Mouse (Mus musculus): Measurements from ENCODE around the gene Cnih4. TPM values are rescaled to one million over a fixed set of nuclear protein-coding genes. Genes with fewer than 3 reads are reported as not detected.
A peak's percentile ranks its signal among the peaks of the same experiment; 100 is the strongest.

Cnih4 gene
- polyA plus RNA-seq (2015; fragmentation: Nextera tagmentation; extraction: Ambion mirVana) = 149 and 164 TPM in 2 replicates

GRCm38 (mm10) chr1:181143950-181144836 is at the start of gene Cnih4, which contains the start of gene Nvl:
Cnih4 (plus strand) TSS chr1:181144693.
Nvl (minus strand) TSS chr1:181144204.
- WGBS = under 1% methylated on average over 52 of the region's 52 CpGs
- peak within 1 kb of the TSS; percentile 91 for H3K4me3 ChIP-seq (ENCODE audit: low read length)
- peak within 1 kb of the TSS; percentile 92 for H3K27ac ChIP-seq (ENCODE audit: low read length)
- no peaks in the 10 kb centered on the region for H3K27me3 ChIP-seq (ENCODE audit: control insufficient read depth, insufficient read depth, low read length)
- peak within 1 kb of the TSS; percentile 86 for H3K9ac ChIP-seq (ENCODE audit: low read length)
- peaks cover 7% of the 10 kb centered on the region; the same call in 1 of the 2 replicates for H3K36me3 ChIP-seq (ENCODE audit: control insufficient read depth, insufficient read depth)
- peak; percentile 99 for ATAC-seq (replicated peaks; ENCODE audit: extremely low read depth, insufficient read depth, low FRiP score)
- peak within 1 kb of the TSS; percentile 86 for H3K4me2 ChIP-seq (ENCODE audit: low read depth, low read length)
- H3K4me1 ChIP-seq (ENCODE audit: control insufficient read depth, insufficient read depth, low read length) = peaks cover 6% of the 10 kb centered on the region
- no peaks in the 10 kb centered on the region for H3K9me3 ChIP-seq (replicated peaks; ENCODE audit: control insufficient read depth, low read length)

- no peak for ATAC-seq (replicated peaks; ENCODE audit: extremely low read depth, insufficient read depth, low FRiP score)
- 89% methylated on average over 4 of the region's 4 CpGs for WGBS
Observed at GRCm38 (mm10) chr1:181117112-181117511, 27.4 kb upstream of the Cnih4 start.

GRCm38 (mm10) chr1:181124145-181124544 is 20.3 kb upstream of the Cnih4 start:
- Histone ChIP-seq H3K9ac (ENCODE audit: low read length) (no peak overlapping the region), H3K27ac (ENCODE audit: low read length) (no peak overlapping the region), H3K9me3 (replicated peaks; ENCODE audit: control insufficient read depth, low read length) (no peaks in the 10 kb centered on the region), H3K4me2 (ENCODE audit: low read depth, low read length) (no peak overlapping the region), H3K27me3 (ENCODE audit: control insufficient read depth, insufficient read depth, low read length) (no peaks in the 10 kb centered on the region), H3K4me3 (ENCODE audit: low read length) (no peak overlapping the region), H3K4me1 (ENCODE audit: control insufficient read depth, insufficient read depth, low read length) (no peaks in the 10 kb centered on the region), H3K36me3 (ENCODE audit: control insufficient read depth, insufficient read depth) (peaks cover 42% of the 10 kb centered on the region)
- 84% methylated on average over 2 of the region's 2 CpGs for WGBS
- no peak for ATAC-seq (replicated peaks; ENCODE audit: extremely low read depth, insufficient read depth, low FRiP score)

More at GRCm38 (mm10) chr1:181117112-181117511, 27.4 kb upstream of the Cnih4 start:
- H3K27me3 ChIP-seq (ENCODE audit: control insufficient read depth, insufficient read depth, low read length) = no peaks in the 10 kb centered on the region
- no peak overlapping the region for H3K4me2 ChIP-seq (ENCODE audit: low read depth, low read length)
- no peak overlapping the region for H3K9ac ChIP-seq (ENCODE audit: low read length)
- peaks cover 36% of the 10 kb centered on the region for H3K36me3 ChIP-seq (ENCODE audit: control insufficient read depth, insufficient read depth)
- H3K4me1 ChIP-seq (ENCODE audit: control insufficient read depth, insufficient read depth, low read length) = no peaks in the 10 kb centered on the region
- no peak overlapping the region for H3K27ac ChIP-seq (ENCODE audit: low read length)
- H3K9me3 ChIP-seq (replicated peaks; ENCODE audit: control insufficient read depth, low read length) = no peaks in the 10 kb centered on the region
- H3K4me3 ChIP-seq (ENCODE audit: low read length) = no peak overlapping the region

- Histone ChIP-seq H3K9ac (ENCODE audit: low read length) (no peak overlapping the region), H3K4me2 (ENCODE audit: low read depth, low read length) (no peak overlapping the region), H3K9me3 (replicated peaks; ENCODE audit: control insufficient read depth, low read length) (no peaks in the 10 kb centered on the region), H3K27ac (ENCODE audit: low read length) (no peak overlapping the region), H3K4me1 (ENCODE audit: control insufficient read depth, insufficient read depth, low read length) (no peaks in the 10 kb centered on the region), H3K4me3 (ENCODE audit: low read length) (no peak overlapping the region), H3K36me3 (ENCODE audit: control insufficient read depth, insufficient read depth) (peaks cover 51% of the 10 kb centered on the region), H3K27me3 (ENCODE audit: control insufficient read depth, insufficient read depth, low read length) (no peaks in the 10 kb centered on the region)
- no peak for ATAC-seq (replicated peaks; ENCODE audit: extremely low read depth, insufficient read depth, low FRiP score)
- 93% methylated on average over 3 of the region's 3 CpGs for WGBS
Observed at GRCm38 (mm10) chr1:181125916-181126315, 18.6 kb upstream of the Cnih4 start.

- H3K4me3 ChIP-seq (ENCODE audit: low read length) = no peak overlapping the region
- no peak for ATAC-seq (replicated peaks; ENCODE audit: extremely low read depth, insufficient read depth, low FRiP score)
- H3K4me2 ChIP-seq (ENCODE audit: low read depth, low read length) = no peak overlapping the region
- H3K4me1 ChIP-seq (ENCODE audit: control insufficient read depth, insufficient read depth, low read length) = no peaks in the 10 kb centered on the region
- peaks cover 51% of the 10 kb centered on the region for H3K36me3 ChIP-seq (ENCODE audit: control insufficient read depth, insufficient read depth)
- H3K27me3 ChIP-seq (ENCODE audit: control insufficient read depth, insufficient read depth, low read length) = no peaks in the 10 kb centered on the region
- no peaks in the 10 kb centered on the region for H3K9me3 ChIP-seq (replicated peaks; ENCODE audit: control insufficient read depth, low read length)
- WGBS = 90% methylated on average over 9 of the region's 9 CpGs
- no peak overlapping the region for H3K9ac ChIP-seq (ENCODE audit: low read length)
- H3K27ac ChIP-seq (ENCODE audit: low read length) = no peak overlapping the region
Observed at GRCm38 (mm10) chr1:181126766-181127165, 17.7 kb upstream of the Cnih4 start.

- no peaks in the 10 kb centered on the region for H3K4me1 ChIP-seq (ENCODE audit: control insufficient read depth, insufficient read depth, low read length)
- H3K4me3 ChIP-seq (ENCODE audit: low read length) = no peak overlapping the region
- H3K4me2 ChIP-seq (ENCODE audit: low read depth, low read length) = no peak overlapping the region
- H3K27me3 ChIP-seq (ENCODE audit: control insufficient read depth, insufficient read depth, low read length) = no peaks in the 10 kb centered on the region
- H3K9ac ChIP-seq (ENCODE audit: low read length) = no peak overlapping the region
- no peak overlapping the region for H3K27ac ChIP-seq (ENCODE audit: low read length)
- H3K9me3 ChIP-seq (replicated peaks; ENCODE audit: control insufficient read depth, low read length) = no peaks in the 10 kb centered on the region
- peaks cover 42% of the 10 kb centered on the region for H3K36me3 ChIP-seq (ENCODE audit: control insufficient read depth, insufficient read depth)
- no peak for ATAC-seq (replicated peaks; ENCODE audit: extremely low read depth, insufficient read depth, low FRiP score)
- WGBS = 80% methylated on average over 6 of the region's 6 CpGs
Observed at GRCm38 (mm10) chr1:181131915-181132314, 12.6 kb upstream of the Cnih4 start.

GRCm38 (mm10) chr1:181138730-181139129 is 5.8 kb upstream of the Cnih4 start:
- Histone ChIP-seq H3K27me3 (ENCODE audit: control insufficient read depth, insufficient read depth, low read length) (no peaks in the 10 kb centered on the region), H3K9ac (ENCODE audit: low read length) (no peak overlapping the region), H3K9me3 (replicated peaks; ENCODE audit: control insufficient read depth, low read length) (no peaks in the 10 kb centered on the region), H3K4me2 (ENCODE audit: low read depth, low read length) (no peak overlapping the region), H3K36me3 (ENCODE audit: control insufficient read depth, insufficient read depth) (peaks cover 25% of the 10 kb centered on the region), H3K4me3 (ENCODE audit: low read length) (no peak overlapping the region), H3K4me1 (ENCODE audit: control insufficient read depth, insufficient read depth, low read length) (peaks cover 2% of the 10 kb centered on the region), H3K27ac (ENCODE audit: low read length) (no peak overlapping the region)
- no peak for ATAC-seq (replicated peaks; ENCODE audit: extremely low read depth, insufficient read depth, low FRiP score)
- WGBS = 84% methylated on average over 7 of the region's 7 CpGs

- peak overlapping the region; percentile 86 for H3K4me2 ChIP-seq (ENCODE audit: low read depth, low read length)
Observed at GRCm38 (mm10) chr1:181143609-181143949, 914 bp upstream of the Cnih4 start.

GRCm38 (mm10) chr1:181144966-181145365 is 473 bp downstream of the Cnih4 start:
- H3K27ac ChIP-seq (ENCODE audit: low read length) = peak overlapping the region; percentile 92
- WGBS = 7% methylated on average over 12 of the region's 12 CpGs
- peaks cover 4% of the 10 kb centered on the region; the same call in 1 of the 2 replicates for H3K36me3 ChIP-seq (ENCODE audit: control insufficient read depth, insufficient read depth)
- peaks cover 6% of the 10 kb centered on the region for H3K4me1 ChIP-seq (ENCODE audit: control insufficient read depth, insufficient read depth, low read length)
- peak overlapping the region; percentile 70 for H3K4me2 ChIP-seq (ENCODE audit: low read depth, low read length)
- no peaks in the 10 kb centered on the region for H3K27me3 ChIP-seq (ENCODE audit: control insufficient read depth, insufficient read depth, low read length)
- H3K9me3 ChIP-seq (replicated peaks; ENCODE audit: control insufficient read depth, low read length) = no peaks in the 10 kb centered on the region
- H3K4me3 ChIP-seq (ENCODE audit: low read length) = peak overlapping the region; percentile 91
- ATAC-seq (replicated peaks; ENCODE audit: extremely low read depth, insufficient read depth, low FRiP score) = no peak
- peak overlapping the region; percentile 86 for H3K9ac ChIP-seq (ENCODE audit: low read length)

More at GRCm38 (mm10) chr1:181143609-181143949, 914 bp upstream of the Cnih4 start:
- Histone ChIP-seq H3K4me1 (ENCODE audit: control insufficient read depth, insufficient read depth, low read length) (peaks cover 6% of the 10 kb centered on the region), H3K27ac (ENCODE audit: low read length) (peak overlapping the region; percentile 92), H3K4me3 (ENCODE audit: low read length) (peak overlapping the region; percentile 91), H3K9ac (ENCODE audit: low read length) (peak overlapping the region; percentile 86), H3K36me3 (ENCODE audit: control insufficient read depth, insufficient read depth) (peaks cover 7% of the 10 kb centered on the region; the same call in 1 of the 2 replicates), H3K9me3 (replicated peaks; ENCODE audit: control insufficient read depth, low read length) (no peaks in the 10 kb centered on the region), H3K27me3 (ENCODE audit: control insufficient read depth, insufficient read depth, low read length) (no peaks in the 10 kb centered on the region)
- under 1% methylated on average over 12 of the region's 12 CpGs for WGBS
- peak; percentile 26 for ATAC-seq (replicated peaks; ENCODE audit: extremely low read depth, insufficient read depth, low FRiP score)

Measured in heart, embryonic 16.5 days (tissue).